In genomic region chr11:4848483-4849248, GRCm38 (mm10) we compare ENCODE assay signal across 8 mouse cellular contexts. TPM values are rescaled to one million over a fixed set of nuclear protein-coding genes. Genes with fewer than 3 reads are reported as not detected.
DNase-seq lines count a peak whose midpoint lies in the region; ATAC-seq and TF ChIP-seq lines count a peak whose summit lies in the region.

No protein-coding gene starts in this region.

- no peak for TF ChIP-seq POLR2A in lung, adult 2 months (IDR thresholded peaks at IDR 0.05; ENCODE audit: borderline replicate concordance, extremely low read depth, low read depth, low read length)

- peaks cover 45% of the 10 kb centered on the region for H3K79me2 ChIP-seq in C2C12 (ENCODE audit: control insufficient read depth, insufficient read depth)

- H3K79me3 ChIP-seq in C2C12 (ENCODE audit: low read depth): peaks cover 20% of the 10 kb centered on the region

- no peak for TF ChIP-seq CTCF in C2C12 (IDR thresholded peaks at IDR 0.05; ENCODE audit: control insufficient read depth, insufficient read depth, insufficient read length)
- no peak for TF ChIP-seq CTCF in kidney, postnatal 0 days (IDR thresholded peaks at IDR 0.05; ENCODE audit: low read depth)
- no peak for TF ChIP-seq CTCF in lung, adult 2 months (IDR thresholded peaks at IDR 0.05; ENCODE audit: insufficient read depth, low read length)

- H3K4me1 ChIP-seq in embryonic facial prominence, embryonic 12.5 days: peaks cover 14% of the 10 kb centered on the region
- peaks cover 0 to 6% of the 10 kb centered on the region in 2 experiments; a peak in 2 of 4 replicates for H3K4me1 ChIP-seq in heart, embryonic 14.5 days (ENCODE audit: control insufficient read depth in 2 of 2, insufficient read depth in 2 of 2, low read length in 2 of 2)
- H3K4me1 ChIP-seq in kidney, postnatal 0 days (replicated peaks; ENCODE audit: insufficient read depth, low read length): no peaks in the 10 kb centered on the region
- no peaks in the 10 kb centered on the region for H3K4me1 ChIP-seq in lung, adult 2 months (ENCODE audit: control insufficient read depth, insufficient read depth, low read length)
- H3K4me1 ChIP-seq in neural tube, embryonic 15.5 days: peaks cover 25% of the 10 kb centered on the region

- peak overlapping the region; percentile 92 for H3K4me3 ChIP-seq in C2C12 (ENCODE audit: insufficient read depth, poor library complexity, severe bottlenecking)
- peak overlapping the region; percentile 99 for H3K4me3 ChIP-seq in embryonic facial prominence, embryonic 12.5 days
- peak overlapping the region; percentile 72 to 75 for H3K4me3 ChIP-seq in heart, embryonic 14.5 days (ENCODE audit: control insufficient read depth in 1 of 2, insufficient read depth in 1 of 2, low read depth in 1 of 2, low read length in 2 of 2)
- peak overlapping the region; percentile 97 for H3K4me3 ChIP-seq in kidney, postnatal 0 days (replicated peaks; ENCODE audit: low read depth, low read length)
- H3K4me3 ChIP-seq in lung, adult 2 months (replicated peaks; ENCODE audit: extremely low read depth, low read depth, low read length): peak overlapping the region; percentile 60
- H3K4me3 ChIP-seq in neural tube, embryonic 15.5 days (replicated peaks): peak overlapping the region; percentile 67

- peak overlapping the region; percentile 66 for H3K4me2 ChIP-seq in embryonic facial prominence, embryonic 12.5 days (replicated peaks)
- H3K4me2 ChIP-seq in heart, embryonic 14.5 days (ENCODE audit: low read length): peak overlapping the region; percentile 70
- H3K4me2 ChIP-seq in kidney, postnatal 0 days (ENCODE audit: low read length): peak overlapping the region; percentile 78
- peak overlapping the region; percentile 66 for H3K4me2 ChIP-seq in neural tube, embryonic 15.5 days

- ATAC-seq in activated CD4-positive, CD25-positive, alpha-beta regulatory T cell, adult 4 months: peak; percentile 25
- ATAC-seq in embryonic facial prominence, embryonic 12.5 days (ENCODE audit: insufficient number of reproducible peaks, insufficient read depth, low FRiP score, low TSS enrichment): peak; percentile 44
- no peak; the same call in none of the 2 replicates for ATAC-seq in heart, embryonic 14.5 days (ENCODE audit: insufficient number of reproducible peaks, insufficient read depth, low FRiP score, low read depth)
- peak; percentile 42 for ATAC-seq in kidney, postnatal 0 days (replicated peaks; ENCODE audit: low FRiP score, low read depth)
- peak; percentile 70 for ATAC-seq in neural tube, embryonic 15.5 days (ENCODE audit: low FRiP score)

- no peaks in the 10 kb centered on the region for H3K36me3 ChIP-seq in C2C12 (ENCODE audit: control insufficient read depth, insufficient read depth)
- H3K36me3 ChIP-seq in embryonic facial prominence, embryonic 12.5 days: no peaks in the 10 kb centered on the region
- no peaks in the 10 kb centered on the region for H3K36me3 ChIP-seq in heart, embryonic 14.5 days (ENCODE audit: control insufficient read depth, insufficient read depth, low read length)
- no peaks in the 10 kb centered on the region for H3K36me3 ChIP-seq in kidney, postnatal 0 days (ENCODE audit: insufficient read depth, low read length)
- H3K36me3 ChIP-seq in neural tube, embryonic 15.5 days: no peaks in the 10 kb centered on the region

- H3K27me3 ChIP-seq in C2C12 (ENCODE audit: control insufficient read depth, insufficient read depth, insufficient read length): no peaks in the 10 kb centered on the region
- H3K27me3 ChIP-seq in embryonic facial prominence, embryonic 12.5 days: no peaks in the 10 kb centered on the region
- H3K27me3 ChIP-seq in heart, embryonic 14.5 days (ENCODE audit: control insufficient read depth, insufficient read depth, low read length): no peaks in the 10 kb centered on the region
- H3K27me3 ChIP-seq in kidney, postnatal 0 days (ENCODE audit: insufficient read depth, low read length): no peaks in the 10 kb centered on the region
- H3K27me3 ChIP-seq in neural tube, embryonic 15.5 days (replicated peaks): no peaks in the 10 kb centered on the region

- H3K9me3 ChIP-seq in embryonic facial prominence, embryonic 12.5 days: no peaks in the 10 kb centered on the region
- H3K9me3 ChIP-seq in heart, embryonic 14.5 days (ENCODE audit: control insufficient read depth, low read length): no peaks in the 10 kb centered on the region
- no peaks in the 10 kb centered on the region for H3K9me3 ChIP-seq in kidney, postnatal 0 days (replicated peaks; ENCODE audit: low read length)
- H3K9me3 ChIP-seq in neural tube, embryonic 15.5 days (replicated peaks): no peaks in the 10 kb centered on the region

- peak overlapping the region; percentile 95 for H3K9ac ChIP-seq in embryonic facial prominence, embryonic 12.5 days
- H3K9ac ChIP-seq in heart, embryonic 14.5 days (ENCODE audit: low read length): peak overlapping the region; percentile 87
- peak overlapping the region; percentile 95 for H3K9ac ChIP-seq in kidney, postnatal 0 days (ENCODE audit: low read depth, low read length)
- H3K9ac ChIP-seq in neural tube, embryonic 15.5 days (replicated peaks): peak overlapping the region; percentile 77

- WGBS in embryonic facial prominence, embryonic 12.5 days: under 1% methylated on average over 50 of the region's 50 CpGs
- under 1% methylated on average over 43 of the region's 50 CpGs for WGBS in heart, embryonic 14.5 days
- WGBS in kidney, postnatal 0 days: under 1% methylated on average over 50 of the region's 50 CpGs
- WGBS in lung, adult 2 months: 1% methylated on average over 50 of the region's 50 CpGs
- WGBS in neural tube, embryonic 15.5 days: under 1% methylated on average over 50 of the region's 50 CpGs

- peak; percentile 48 for DNase-seq in kidney, postnatal 0 days (ENCODE audit: low spot score)
- DNase-seq in lung, adult 2 months: peak; percentile 59
- DNase-seq in thymus, postnatal 0 days (ENCODE audit: low spot score): peak; percentile 63

- H3ac ChIP-seq in C2C12 (ENCODE audit: control insufficient read depth, insufficient read length, low read depth): peak overlapping the region; percentile 77

- H3K27ac ChIP-seq in embryonic facial prominence, embryonic 12.5 days: peak overlapping the region; percentile 84
- H3K27ac ChIP-seq in heart, embryonic 14.5 days (replicated peaks in 1 of 2; ENCODE audit: control insufficient read depth in 1 of 2, insufficient read depth in 1 of 2, low read depth in 2 of 2, low read length in 2 of 2): peak overlapping the region; percentile 53 to 88
- peak overlapping the region; percentile 87 for H3K27ac ChIP-seq in kidney, postnatal 0 days
- peak overlapping the region; percentile 86 for H3K27ac ChIP-seq in neural tube, embryonic 15.5 days (replicated peaks)

TF ChIP-seq in C2C12, 6 proteins besides CTCF, POLR2A, EP300 and RAD21:
- TF ChIP-seq MYOD1 (IDR thresholded peaks at IDR 0.05; ENCODE audit: control insufficient read depth, insufficient read length, low read depth) (no peak), CEBPB (IDR thresholded peaks at IDR 0.05; ENCODE audit: low read depth) (no peak), MYOG (IDR thresholded peaks at IDR 0.05; ENCODE audit: control insufficient read depth, extremely low read depth, insufficient read length) (no peak), MAX (IDR thresholded peaks at IDR 0.05) (no peak), USF1 (IDR thresholded peaks at IDR 0.05; ENCODE audit: low read depth) (no peak), FOSL1 (IDR thresholded peaks at IDR 0.05; ENCODE audit: insufficient read depth, low read length, poor library complexity, severe bottlenecking) (no peak)

RNA-seq across cellular contexts. Expression of gene Nf2, which starts 0.7 kb away (rescaled TPM):
- polyA plus RNA-seq in C2C12 (2012; fragmentation: generic; extraction: Trizol): 36.2 TPM
- polyA plus RNA-seq in activated CD4-positive, CD25-positive, alpha-beta regulatory T cell, adult 4 months (2017; shearing (Covaris generic)): 10 to 100 TPM; 14.1 to 19.1 TPM
- polyA plus RNA-seq in embryonic facial prominence, embryonic 12.5 days (2016; fragmentation: Nextera tagmentation; extraction: Ambion mirVana): 70.5 and 73.3 TPM in 2 replicates
- 29.5 and 33.1 TPM in 2 replicates for polyA plus RNA-seq in heart, embryonic 14.5 days (2014; fragmentation: Nextera tagmentation; extraction: Ambion mirVana)
- polyA plus RNA-seq in kidney, postnatal 0 days (2015; fragmentation: Nextera tagmentation; extraction: Ambion mirVana): 33.3 and 35.6 TPM in 2 replicates
- 42.5 and 50.9 TPM in 2 replicates for polyA plus RNA-seq in lung, adult 2 months (2012; rRNA removed)
- 61.9 and 62.2 TPM in 2 replicates for polyA plus RNA-seq in neural tube, embryonic 15.5 days (2015; fragmentation: Nextera tagmentation; extraction: Ambion mirVana)
- 25.5 and 28.3 TPM in 2 replicates for polyA plus RNA-seq in thymus, postnatal 0 days (2015; fragmentation: Nextera tagmentation; extraction: Ambion mirVana)

RNA-seq across cellular contexts. Expression of gene Nipsnap1, which starts 25.1 kb away (rescaled TPM):
- polyA plus RNA-seq in C2C12 (2012; fragmentation: generic; extraction: Trizol): 15.1 TPM
- 10 to 100 TPM; 41.5 to 43.3 TPM for polyA plus RNA-seq in activated CD4-positive, CD25-positive, alpha-beta regulatory T cell, adult 4 months (2017; shearing (Covaris generic))
- 81.4 and 81.8 TPM in 2 replicates for polyA plus RNA-seq in embryonic facial prominence, embryonic 12.5 days (2016; fragmentation: Nextera tagmentation; extraction: Ambion mirVana)
- polyA plus RNA-seq in heart, embryonic 14.5 days (2014; fragmentation: Nextera tagmentation; extraction: Ambion mirVana): 28.8 and 30.1 TPM in 2 replicates
- 82.0 and 90.8 TPM in 2 replicates for polyA plus RNA-seq in kidney, postnatal 0 days (2015; fragmentation: Nextera tagmentation; extraction: Ambion mirVana)
- 7.1 and 16.2 TPM in 2 replicates for polyA plus RNA-seq in lung, adult 2 months (2012; rRNA removed)
- 121 and 137 TPM in 2 replicates for polyA plus RNA-seq in neural tube, embryonic 15.5 days (2015; fragmentation: Nextera tagmentation; extraction: Ambion mirVana)
- 46.8 and 50.8 TPM in 2 replicates for polyA plus RNA-seq in thymus, postnatal 0 days (2015; fragmentation: Nextera tagmentation; extraction: Ambion mirVana)

RNA-seq across cellular contexts. Expression of gene Thoc5, which starts 46.5 kb away (rescaled TPM):
- 44.1 TPM for polyA plus RNA-seq in C2C12 (2012; fragmentation: generic; extraction: Trizol)
- 10 to 100 TPM; 31.6 to 45.2 TPM for polyA plus RNA-seq in activated CD4-positive, CD25-positive, alpha-beta regulatory T cell, adult 4 months (2017; shearing (Covaris generic))
- 42.3 and 44.1 TPM in 2 replicates for polyA plus RNA-seq in embryonic facial prominence, embryonic 12.5 days (2016; fragmentation: Nextera tagmentation; extraction: Ambion mirVana)
- 24.6 and 25.0 TPM in 2 replicates for polyA plus RNA-seq in heart, embryonic 14.5 days (2014; fragmentation: Nextera tagmentation; extraction: Ambion mirVana)
- polyA plus RNA-seq in kidney, postnatal 0 days (2015; fragmentation: Nextera tagmentation; extraction: Ambion mirVana): 27.3 and 29.8 TPM in 2 replicates
- polyA plus RNA-seq in lung, adult 2 months (2012; rRNA removed): 12.1 and 16.4 TPM in 2 replicates
- polyA plus RNA-seq in neural tube, embryonic 15.5 days (2015; fragmentation: Nextera tagmentation; extraction: Ambion mirVana): 43.4 and 46.5 TPM in 2 replicates
- 35.4 and 37.7 TPM in 2 replicates for polyA plus RNA-seq in thymus, postnatal 0 days (2015; fragmentation: Nextera tagmentation; extraction: Ambion mirVana)
